Mouse (Mus musculus) left cerebral cortex, postnatal 36 days (tissue): Measurements from ENCODE around the gene Kcns1. TPM values are rescaled to one million over a fixed set of nuclear protein-coding genes. Genes with fewer than 3 reads are reported as not detected.
A peak's percentile ranks its signal among the peaks of the same experiment; 100 is the strongest.

Experiments used
- DNase-seq, 2 experiments: peaks; one replicate each; pipeline ENCODE4 v3.0.0; 2021 to 2022; ENCODE audit warnings: low spot score in 2 of 2, mixed read lengths in 1 of 2
- intact Hi-C: fragments of 180-260 bp; cut with DNase I; formaldehyde crosslinking; loops from one replicate; pipeline ENCODE4 v1.15.1; 2025
- total RNA-seq, 2 experiments: library from RNA; stranded (reverse); gene quantifications; 2 replicates each; pipeline ENCODE4 v1.2.3; 2021

Gene Kcns1
- total RNA-seq, 2 experiments from 2014 or later: 15.7 to 20.3 TPM

DNA sequence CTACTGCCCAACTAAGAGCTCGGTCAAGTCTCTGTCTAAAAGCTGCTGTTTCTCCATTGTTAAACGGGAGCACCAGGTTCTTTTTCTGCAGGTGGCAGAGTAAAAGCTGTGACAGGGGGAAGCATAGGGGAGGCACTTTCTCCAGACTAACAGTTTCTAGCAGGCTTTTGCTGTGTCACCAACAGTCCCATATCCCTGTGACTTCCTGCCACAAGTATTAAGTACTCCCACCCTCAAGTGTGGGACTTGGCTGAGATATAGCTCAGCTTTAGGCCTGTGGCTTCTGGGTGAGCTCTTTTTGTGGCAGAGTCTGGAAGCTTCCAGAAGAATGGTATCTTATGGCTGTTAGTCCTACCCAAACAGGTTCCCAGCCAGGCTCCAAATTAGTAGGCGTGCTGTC is 4.9 kb upstream of the Kcns1 start:
- intact Hi-C loops: no loop called here
- DNase-seq: no peak

- DNase-seq: peak; percentile 83 to 87
- intact Hi-C loops: loop anchor here (5.0 kb wide), 1 partner anchor 38 kb away; no protein-coding TSS in a partner anchor
Measured at GRCm38 (mm10) chr2:164174649-164175395, 3.9 kb upstream of the Kcns1 start.

DNA sequence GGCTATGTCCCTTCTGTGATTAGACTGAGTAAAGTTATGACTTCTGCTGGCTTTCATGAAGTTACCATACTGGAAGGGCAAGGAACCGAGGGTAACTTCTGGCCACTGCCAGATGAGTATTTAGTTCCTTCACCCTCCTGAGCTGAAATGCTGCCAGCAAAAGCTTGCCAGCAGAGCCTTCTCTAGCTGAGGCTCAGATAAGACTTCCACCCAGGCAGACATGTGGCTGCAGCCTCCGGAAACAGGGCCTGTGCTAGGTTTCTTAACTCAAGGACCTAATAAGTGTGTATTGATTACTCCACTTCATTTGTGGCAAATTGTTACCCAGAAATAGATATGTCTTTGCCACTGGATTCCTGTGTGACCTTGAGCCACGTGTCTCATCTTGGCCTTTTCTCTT is 2.5 kb upstream of the Kcns1 start:
- intact Hi-C loops: loop anchor here (5.0 kb wide), 1 partner anchor 36 kb away; no protein-coding TSS in a partner anchor

GRCm38 (mm10) chr2:164170326-164170725 is 587 bp downstream of the Kcns1 start:
- intact Hi-C loops: loop anchor here (5.0 kb wide), 1 partner anchor 33 kb away; no protein-coding TSS in a partner anchor
- DNase-seq: no peak

More for the DNA sequence above, 2.5 kb upstream of the Kcns1 start:
- DNase-seq: no peak

DNA sequence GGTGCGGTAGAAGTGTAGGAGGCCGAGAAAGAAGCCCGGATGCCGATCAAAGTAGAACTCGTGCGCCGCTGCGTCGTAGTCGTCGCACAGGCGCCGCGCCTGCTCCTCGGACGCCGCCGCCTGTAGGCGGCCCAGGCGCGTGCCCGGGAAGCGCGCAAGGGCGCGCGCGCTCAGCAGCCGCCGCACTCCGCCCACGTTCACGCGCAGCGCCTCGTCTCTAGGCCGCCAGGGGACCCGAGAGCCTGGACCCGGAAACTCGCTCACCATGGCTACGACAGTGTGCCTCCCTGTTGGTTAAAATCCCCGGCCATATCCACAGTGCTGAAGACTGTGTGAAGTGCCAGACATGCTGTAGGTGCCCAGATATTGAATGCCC is 2.4 kb downstream of the Kcns1 start:
- intact Hi-C loops: no loop called here
- peak; percentile 50 to 62 for DNase-seq

- intact Hi-C loops: no loop called here
- peak in 1 of 2 experiments; percentile 28 for DNase-seq
Measured at GRCm38 (mm10) chr2:164167752-164168570, 3.0 kb downstream of the Kcns1 start.

DNA sequence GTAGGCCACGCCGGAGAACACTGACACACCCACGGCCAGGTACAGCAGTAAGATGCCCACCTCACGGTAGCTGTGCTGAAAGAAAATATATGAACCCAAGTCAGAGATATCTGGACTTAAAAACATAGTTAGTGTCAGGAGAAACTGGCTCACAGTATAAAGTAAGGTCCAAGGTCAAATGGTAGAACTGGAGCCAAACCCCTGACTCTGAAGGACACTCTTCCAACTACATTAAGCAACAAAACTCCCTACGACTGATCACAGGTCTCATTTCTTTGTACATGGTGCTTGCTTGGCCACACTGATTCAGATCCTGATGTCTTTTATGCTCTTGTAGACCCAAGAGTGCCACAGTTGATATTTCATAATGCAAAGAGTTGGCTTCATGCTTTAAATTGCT is 6.0 kb downstream of the Kcns1 start:
- DNase-seq: no peak
- intact Hi-C loops: no loop called here

DNA sequence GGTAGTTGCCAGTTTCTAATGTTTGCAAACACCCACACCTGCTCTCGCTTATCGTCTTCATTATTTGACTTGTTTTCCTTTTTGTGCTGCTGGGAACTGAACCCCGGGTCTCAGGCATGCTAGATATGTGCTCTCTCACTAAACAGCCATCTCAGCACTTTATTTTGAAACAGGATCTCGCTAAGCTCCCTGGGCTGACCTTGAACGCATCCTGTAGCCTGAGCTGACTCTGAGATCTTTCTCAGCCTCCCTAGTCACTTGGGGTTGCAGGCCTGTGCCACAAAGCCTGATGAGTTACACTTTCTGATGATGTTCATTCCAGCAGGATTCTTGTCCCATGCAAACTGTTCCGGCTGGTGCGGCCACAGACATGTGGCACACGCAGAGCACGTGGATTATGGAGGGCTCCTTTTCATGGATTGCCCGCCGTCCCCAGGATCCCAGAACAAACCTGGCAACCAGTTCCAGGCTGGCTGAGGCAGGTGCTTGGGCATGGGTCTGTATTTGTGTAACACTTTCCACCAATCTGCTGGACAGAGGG is 9.3 kb downstream of the Kcns1 start:
- intact Hi-C loops: no loop called here
- DNase-seq: no peak

GRCm38 (mm10) chr2:164158838-164159237 is 12.1 kb downstream of the Kcns1 start:
- intact Hi-C loops: no loop called here
- no peak for DNase-seq

DNA sequence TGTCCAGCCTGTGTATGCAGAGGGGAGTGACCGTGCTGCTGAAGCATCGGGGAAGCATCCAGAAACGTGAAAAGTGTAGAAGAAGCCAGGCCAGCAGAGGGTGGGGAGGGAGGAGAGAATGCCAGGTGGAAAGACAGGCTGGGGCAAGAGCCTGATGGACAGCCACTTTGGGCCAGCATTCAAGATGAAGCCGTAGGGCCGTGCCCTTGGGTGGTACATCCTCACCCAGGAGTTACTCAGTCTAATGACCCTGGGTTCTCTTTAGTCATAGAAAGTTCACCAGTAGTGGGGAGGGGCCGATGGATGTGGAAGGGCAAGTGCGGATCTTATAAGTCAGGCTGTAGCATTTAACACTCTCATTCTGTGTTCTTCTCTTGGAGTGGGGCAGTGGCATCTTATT is 14.8 kb downstream of the Kcns1 start:
- DNase-seq: no peak
- intact Hi-C loops: no loop called here

GRCm38 (mm10) chr2:164154007-164154406 is 16.9 kb downstream of the Kcns1 start:
- intact Hi-C loops: no loop called here
- no peak for DNase-seq

- no peak for DNase-seq
- intact Hi-C loops: no loop called here
Measured at GRCm38 (mm10) chr2:164152341-164152740, 18.6 kb downstream of the Kcns1 start.

DNA sequence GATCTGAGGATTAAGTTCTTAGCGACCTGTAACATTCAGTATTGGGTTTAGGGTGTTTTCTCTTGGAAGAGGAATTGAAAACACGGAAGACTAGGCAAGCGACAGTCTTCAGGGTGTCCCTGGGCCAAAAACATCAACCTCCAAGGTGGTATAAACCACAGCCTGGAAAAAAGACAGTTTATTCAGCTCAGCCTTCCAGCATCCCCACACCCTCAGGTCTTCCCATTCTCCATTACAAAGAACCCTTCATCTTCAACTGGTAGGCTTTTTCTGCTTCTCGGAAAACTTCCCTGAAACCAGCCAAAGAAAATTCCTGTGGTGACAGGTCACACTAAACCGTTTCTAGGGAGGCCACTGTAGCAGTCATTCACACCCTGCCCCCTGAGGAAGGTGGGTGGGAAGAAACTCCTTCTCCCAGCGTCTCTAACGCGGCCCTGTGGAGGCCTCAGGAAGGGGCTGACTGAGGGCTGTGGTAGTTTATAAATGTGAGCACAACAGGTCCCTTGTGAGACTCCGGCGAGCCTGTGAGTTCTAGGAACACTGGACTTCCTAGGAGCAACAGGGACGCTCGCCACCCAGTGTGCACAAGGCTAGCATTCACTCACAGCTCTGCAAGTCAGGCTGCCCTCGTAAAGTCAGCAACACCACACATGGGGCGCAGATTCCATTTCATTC is 20.7 kb downstream of the Kcns1 start:
- intact Hi-C loops: no loop called here
- DNase-seq: no peak

DNA sequence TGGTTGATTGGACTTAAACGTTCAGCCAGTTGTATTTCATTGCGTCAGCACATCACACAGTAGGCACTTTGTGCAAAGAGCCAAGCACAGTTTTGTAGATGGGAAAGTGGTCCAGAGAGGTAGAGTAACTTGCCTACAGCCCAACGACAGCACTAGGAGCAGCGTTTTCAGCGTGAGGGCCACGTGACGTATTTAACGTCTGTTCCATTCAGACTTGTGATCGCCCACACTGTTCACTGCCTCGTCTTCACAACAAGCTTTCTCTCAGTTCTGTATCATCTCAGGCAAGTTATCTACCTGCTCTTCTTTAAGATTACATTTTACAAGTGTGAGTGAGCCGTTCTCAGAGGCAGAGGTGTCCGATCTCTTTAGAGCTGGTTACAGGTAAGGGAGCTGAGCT is 24.4 kb downstream of the Kcns1 start:
- intact Hi-C loops: no loop called here
- DNase-seq: no peak

DNA sequence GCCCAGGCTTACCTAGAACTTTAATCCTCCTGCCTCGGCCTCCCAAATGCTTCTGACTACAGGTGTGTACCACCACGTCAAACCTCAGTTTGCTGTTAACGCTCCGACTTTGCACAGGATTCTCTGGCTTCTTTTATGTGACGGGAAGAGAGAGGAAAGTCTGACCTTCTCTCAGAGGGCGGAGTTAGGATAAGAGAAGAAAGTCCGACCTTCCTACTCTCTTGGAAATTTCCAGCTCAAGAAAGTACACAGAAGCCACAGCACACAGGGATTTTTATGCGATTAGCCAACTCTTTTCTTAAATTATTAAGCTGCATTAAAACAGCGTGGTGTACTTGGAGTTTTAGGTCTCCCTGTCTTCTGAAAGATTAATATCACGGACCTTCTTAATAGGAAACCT is 26.4 kb downstream of the Kcns1 start:
- DNase-seq: no peak
- intact Hi-C loops: no loop called here

DNA sequence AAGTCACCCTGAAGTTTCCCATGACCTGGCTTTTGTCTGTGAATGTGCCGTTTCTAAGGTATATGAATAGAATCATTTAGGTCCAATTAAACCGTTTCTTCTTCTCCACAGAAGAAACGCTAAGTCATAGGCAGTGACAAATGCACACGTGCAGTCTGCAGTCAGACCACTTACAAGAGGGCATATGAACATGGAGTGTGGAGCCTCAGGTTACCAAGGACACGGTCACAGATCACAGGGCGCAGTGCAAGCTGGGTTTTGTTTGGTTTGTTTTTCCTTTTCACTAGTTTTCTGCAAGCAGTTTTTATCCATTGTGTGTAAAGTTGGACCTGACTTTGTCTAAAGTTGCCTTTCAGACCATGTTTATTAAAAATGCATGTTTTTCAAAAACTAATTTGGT is 26.9 kb downstream of the Kcns1 start:
- no peak for DNase-seq
- intact Hi-C loops: no loop called here

DNA sequence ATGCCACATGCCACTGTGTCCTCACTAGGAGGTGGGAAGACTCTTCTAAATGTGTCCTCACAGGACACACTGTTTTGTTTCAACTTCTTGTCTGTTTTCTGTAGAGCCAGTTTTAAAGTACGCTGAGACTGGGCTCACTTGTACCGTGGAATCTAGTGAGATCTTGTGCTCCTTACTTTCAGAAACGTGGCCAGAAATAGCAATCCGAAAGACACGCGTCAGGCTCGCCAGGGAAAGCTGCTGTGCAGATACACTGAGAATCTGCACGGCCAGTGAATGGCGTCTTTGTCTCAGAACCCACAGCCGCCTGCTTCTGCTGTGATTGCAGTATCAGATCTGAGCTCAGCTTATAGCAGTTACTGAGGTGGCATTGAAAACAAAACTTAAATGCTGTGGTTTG is 28.9 kb downstream of the Kcns1 start:
- intact Hi-C loops: no loop called here
- peak; percentile 54 to 59 for DNase-seq

DNA sequence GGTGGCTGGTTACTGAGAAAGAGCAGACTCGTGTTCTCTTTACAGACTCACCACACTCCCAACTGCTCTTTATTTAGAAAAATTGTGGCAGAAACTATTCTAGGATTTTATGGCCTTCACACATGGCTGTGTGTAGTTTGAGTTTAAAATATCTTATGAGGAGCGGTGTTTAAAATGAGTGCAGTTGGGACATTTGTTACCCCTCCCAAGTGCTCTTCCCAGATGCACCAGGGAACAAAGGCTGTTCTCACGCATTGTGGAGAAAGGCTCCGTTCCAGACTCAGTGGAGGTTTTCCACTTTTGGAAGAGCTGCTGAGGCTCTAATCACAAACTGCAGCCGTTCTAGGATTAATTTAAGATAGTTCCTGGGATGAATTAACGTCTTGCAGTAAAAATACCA is 33.2 kb downstream of the Kcns1 start:
- intact Hi-C loops: loop anchor here (5.0 to 10.0 kb wide), 2 partner anchors 35 to 207 kb away; partner anchors contain the start of gene Kcns1
- peak in 1 of 2 experiments; percentile 39 for DNase-seq

DNA sequence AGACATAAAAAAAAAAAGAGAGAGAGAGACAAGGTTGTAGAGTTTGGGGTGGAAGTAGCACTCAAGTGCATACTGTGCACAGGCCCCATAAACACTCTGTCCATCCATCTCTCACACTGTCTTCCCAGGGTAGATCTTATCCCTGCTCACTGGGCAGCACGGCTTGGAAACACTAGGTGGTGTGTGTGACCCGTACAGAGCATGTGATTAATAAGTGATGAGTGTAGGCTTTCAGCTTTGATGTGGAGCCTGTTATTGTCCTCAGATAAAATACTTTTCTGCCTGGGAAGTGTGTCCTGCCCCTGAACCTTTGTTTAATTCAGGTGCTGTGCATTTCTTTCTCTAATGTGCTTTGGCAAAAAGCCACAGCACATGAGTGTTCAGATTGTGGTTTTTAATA is 34.5 kb downstream of the Kcns1 start:
- DNase-seq: no peak
- intact Hi-C loops: loop anchor here (5.0 to 10.0 kb wide), 2 partner anchors 36 to 208 kb away; partner anchors contain the start of gene Kcns1

GRCm38 (mm10) chr2:164135367-164135766 is 35.5 kb downstream of the Kcns1 start:
- intact Hi-C loops: loop anchor here (5.0 to 10.0 kb wide), 2 partner anchors 37 to 209 kb away; partner anchors contain the start of gene Kcns1

More at GRCm38 (mm10) chr2:164135367-164135766, 35.5 kb downstream of the Kcns1 start:
- no peak for DNase-seq
